Mouse (Mus musculus): ENCODE results near the gene Rgs17. TPM values are rescaled to one million over a fixed set of nuclear protein-coding genes. Genes with fewer than 3 reads are reported as not detected.
"Not testable (repeated sequence)": the region's sequence is repeated elsewhere in the genome, so short reads cannot be mapped to it uniquely, and the experiment has no call there.

Rgs17 gene
- total RNA-seq (2015; ENCODE audit: low replicate concordance) (not detected in 2 replicates), total RNA-seq (2017; ENCODE audit: low replicate concordance) (not detected in 2 replicates)

DNA sequence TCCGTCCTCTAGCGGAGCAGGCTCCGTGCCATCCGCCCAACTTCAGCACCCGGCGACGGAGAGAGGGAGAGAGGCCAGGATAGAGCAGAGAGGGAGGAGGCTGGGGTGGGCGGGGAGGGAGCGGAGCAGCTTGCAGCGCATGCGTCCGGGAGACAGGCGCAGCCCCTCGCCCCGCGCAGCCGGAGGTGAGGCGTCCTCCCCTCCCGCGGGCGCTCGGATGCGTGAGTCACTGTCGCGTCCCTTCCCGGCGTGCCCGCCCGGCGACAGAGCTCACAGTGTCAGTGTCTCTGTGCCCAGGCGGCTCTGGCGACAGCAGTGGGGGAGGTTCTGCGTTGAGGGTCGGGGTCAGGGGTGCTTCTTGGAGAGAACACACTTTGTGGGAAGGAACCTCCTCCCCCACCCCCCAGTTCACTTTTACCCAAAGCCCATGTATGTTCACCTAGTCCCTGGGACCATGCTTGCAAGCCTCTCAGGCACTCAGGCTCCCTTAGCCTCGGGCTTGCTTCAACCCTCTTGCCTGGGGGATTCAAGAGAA, at the start of gene Rgs17:
Rgs17 (minus strand) TSS at position 107 of the 535 bp plus-strand sequence.
- no peak for ATAC-seq (replicated peaks; ENCODE audit: low FRiP score, poor library complexity, severe bottlenecking)

DNA sequence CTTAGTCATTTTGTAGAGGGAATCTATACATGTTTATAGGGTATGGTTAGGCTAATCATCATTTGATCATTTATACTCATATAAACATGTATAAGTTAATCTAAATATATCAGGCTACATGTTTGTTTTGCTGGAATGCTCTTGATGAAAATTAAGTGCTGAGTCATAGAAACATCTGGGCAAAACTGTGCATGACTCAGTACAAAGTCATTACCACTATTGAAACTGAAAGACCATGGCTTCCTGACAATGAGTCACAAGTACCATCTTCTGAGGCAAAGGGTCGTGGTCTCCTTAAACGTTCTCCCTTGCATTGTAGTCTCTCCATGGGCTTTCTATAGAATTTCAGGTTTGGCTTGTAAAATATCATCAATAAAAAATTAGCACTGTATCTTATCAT, 45.5 kb upstream of the Rgs17 start:
- ATAC-seq (replicated peaks; ENCODE audit: low FRiP score, poor library complexity, severe bottlenecking), result no peak

DNA sequence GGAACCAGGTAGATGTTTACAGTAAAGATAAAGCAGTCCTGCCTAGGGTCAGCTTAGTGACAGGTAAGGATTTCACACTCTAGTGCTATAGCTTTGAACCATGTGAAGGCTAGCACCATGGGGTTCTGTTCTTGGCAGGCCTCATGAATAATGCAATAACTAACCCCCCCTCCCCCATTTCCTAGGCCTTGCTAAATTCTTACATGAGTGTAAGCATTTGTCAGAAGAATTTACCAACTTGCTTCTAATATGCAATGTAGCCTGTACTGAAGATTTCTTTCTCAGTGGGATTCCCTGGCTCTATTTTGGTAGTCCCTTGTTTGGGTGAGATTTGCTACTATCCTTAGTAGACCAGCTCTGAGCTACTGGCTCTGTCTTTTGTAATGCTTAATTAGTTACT, 31.6 kb upstream of the Rgs17 start:
- not testable (repeated sequence) for ATAC-seq (replicated peaks; ENCODE audit: low FRiP score, poor library complexity, severe bottlenecking)

DNA sequence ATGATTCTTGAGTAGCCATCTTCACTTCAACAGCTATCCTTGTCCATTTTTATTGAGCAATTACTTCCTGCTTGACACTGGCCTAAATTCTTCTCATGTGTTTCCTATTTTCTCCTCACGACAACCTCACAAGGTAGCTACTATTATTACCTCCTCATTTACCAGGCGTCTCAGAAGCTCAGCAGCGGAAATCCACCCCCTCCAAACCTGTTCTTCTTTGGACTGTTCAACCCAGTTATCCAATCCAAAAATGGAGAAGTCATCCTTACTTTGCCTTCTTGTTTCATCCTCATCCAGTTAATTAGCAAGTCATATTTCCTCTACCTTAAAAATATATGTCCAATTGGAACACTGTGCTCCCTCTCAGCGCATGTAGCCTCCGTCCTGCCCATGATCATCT, 2.1 kb upstream of the Rgs17 start:
- no peak for ATAC-seq (replicated peaks; ENCODE audit: low FRiP score, poor library complexity, severe bottlenecking)

DNA sequence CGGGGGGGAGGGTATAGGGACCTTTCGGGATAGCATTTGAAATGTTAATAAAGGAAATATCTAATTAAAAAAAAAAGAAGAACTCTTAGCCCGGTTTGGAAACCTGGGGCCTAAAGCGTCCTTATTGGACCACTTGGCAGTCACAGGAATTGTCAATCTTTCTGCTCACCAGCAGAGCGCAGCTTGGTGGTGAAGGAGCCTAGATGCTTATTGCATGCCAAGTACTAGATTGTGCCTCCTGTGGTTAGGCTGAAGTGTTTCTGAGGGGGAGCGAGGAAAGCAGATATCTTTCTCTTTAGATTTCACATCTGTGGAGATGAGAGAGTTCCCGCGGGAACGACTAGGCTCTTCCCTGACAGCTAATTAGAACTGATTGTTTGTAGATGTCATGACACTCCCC, 896 bp upstream of the Rgs17 start:
- no peak for ATAC-seq (replicated peaks; ENCODE audit: low FRiP score, poor library complexity, severe bottlenecking)

DNA sequence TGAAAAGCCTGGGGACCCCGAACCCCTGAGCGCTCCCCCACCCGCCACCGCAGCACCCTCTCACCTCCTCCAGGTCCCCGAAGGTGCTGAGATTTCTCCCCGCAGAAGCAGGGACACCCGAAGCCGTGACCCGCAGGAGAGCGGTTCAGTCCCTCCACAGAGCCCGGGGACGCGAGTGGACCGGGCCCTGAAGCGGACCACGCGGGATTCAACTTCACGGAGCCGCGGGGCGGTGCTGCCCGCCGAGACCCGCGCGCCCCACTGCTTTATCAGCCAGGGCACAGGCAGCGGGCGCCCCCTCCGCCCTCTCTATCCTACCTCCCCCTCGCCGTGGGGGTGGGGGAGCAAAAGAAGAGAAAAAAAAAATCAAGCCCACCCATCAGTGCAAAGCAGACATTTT, 429 bp downstream of the Rgs17 start:
- ATAC-seq (replicated peaks; ENCODE audit: low FRiP score, poor library complexity, severe bottlenecking), result no peak

DNA sequence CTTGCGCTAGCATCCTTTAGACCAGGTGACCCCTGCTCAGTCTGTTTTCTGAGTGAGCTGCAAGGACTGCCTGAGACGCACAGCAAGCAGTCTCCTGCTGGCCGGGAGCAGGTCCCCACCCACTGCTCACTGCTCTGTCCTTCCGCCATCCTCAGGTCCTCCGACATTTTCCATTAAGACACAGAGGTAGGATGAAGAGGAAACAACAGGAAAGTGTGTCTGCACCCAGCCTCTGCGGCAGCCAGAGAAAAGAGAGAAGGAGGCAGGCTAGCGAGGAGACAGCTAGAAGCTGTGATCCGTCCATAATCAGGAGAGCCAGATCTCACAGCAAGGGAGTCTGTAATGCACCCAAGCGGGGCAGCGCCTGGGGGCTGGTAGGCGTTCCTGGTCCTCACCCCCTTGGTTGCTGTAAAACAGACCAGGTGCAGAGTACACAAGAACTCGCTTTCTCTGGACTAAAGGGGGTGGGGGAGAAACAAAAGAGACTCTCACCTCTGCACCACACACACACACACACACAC, 1.1 kb downstream of the Rgs17 start:
- ATAC-seq (replicated peaks; ENCODE audit: low FRiP score, poor library complexity, severe bottlenecking), result no peak

DNA sequence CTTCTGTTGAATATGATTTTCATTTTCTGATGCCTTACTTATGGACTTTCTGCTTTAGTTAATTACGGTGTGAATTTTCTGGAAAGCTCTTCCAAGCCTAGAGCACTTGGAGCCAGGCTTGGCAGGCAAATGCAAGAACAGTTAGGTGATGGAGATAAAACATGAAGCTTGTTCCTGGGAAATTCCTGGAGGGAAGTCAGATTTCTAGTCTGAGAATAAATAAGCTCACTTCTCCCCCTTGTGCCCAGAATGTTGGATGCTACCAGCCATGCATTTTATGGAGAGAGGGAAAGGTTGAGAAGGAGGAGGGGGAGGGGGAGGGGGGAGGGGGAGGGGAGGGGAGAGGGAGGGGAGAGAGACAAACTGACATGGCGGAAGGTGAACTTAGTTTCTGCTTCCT, 17.8 kb downstream of the Rgs17 start:
- no peak for ATAC-seq (replicated peaks; ENCODE audit: low FRiP score, poor library complexity, severe bottlenecking)

DNA sequence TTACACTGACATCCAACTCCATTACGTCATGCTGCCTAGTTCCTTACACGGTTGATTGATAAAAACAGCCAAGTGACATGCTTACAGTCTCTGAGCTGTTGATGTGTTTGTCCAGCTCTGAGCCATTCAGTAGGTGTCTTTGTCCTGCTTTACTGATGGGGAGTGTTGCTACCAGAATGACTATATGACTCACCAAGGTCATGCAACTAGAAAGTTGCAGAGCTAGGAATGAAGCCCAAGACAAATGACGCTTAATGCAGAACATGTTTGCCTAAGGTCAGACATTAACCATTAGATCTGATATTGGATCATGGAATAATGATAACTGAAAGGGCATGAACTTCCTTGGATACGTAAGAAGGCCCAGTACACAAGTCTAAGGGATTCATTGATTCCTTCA, 20.4 kb downstream of the Rgs17 start:
- ATAC-seq (replicated peaks; ENCODE audit: low FRiP score, poor library complexity, severe bottlenecking), result no peak

DNA sequence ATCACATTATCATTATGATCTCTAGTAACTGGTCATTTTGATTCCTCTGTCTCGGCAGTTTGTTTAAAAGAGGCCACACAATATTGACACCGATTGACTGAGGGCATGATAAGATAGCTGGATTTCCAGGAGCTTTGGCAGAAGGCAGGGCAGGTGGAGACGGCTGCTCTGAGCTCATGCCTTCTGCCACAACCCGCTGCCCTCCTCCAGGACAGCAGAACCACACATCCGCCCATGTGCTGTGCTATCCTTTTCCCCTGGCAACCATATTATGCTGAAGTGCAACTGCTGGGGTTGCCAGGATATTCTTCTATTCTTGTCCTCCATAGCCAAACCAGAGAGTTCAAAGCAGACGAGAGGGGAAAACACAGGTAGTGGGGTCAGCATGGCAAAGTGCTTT, 21.5 kb downstream of the Rgs17 start:
- no peak for ATAC-seq (replicated peaks; ENCODE audit: low FRiP score, poor library complexity, severe bottlenecking)

DNA sequence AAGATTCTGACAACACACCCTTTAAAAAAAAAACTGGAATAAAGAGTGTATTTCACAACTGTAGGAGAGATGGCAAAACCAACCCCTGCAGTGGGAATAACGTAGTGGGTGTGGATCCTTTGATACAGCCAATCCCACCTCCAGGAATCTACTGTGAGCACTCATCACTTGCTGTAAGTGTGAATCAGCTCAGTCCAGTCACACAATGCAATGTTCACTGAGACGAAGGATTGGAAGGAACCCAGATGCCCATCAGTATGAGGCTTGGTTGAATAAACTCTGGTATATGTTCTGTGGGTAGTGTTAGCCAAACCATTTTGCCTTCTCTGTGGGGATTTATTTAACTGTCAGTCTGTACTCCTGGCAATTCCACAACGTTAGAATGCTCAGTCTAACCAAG, 45.1 kb downstream of the Rgs17 start:
- no peak for ATAC-seq (replicated peaks; ENCODE audit: low FRiP score, poor library complexity, severe bottlenecking)

DNA sequence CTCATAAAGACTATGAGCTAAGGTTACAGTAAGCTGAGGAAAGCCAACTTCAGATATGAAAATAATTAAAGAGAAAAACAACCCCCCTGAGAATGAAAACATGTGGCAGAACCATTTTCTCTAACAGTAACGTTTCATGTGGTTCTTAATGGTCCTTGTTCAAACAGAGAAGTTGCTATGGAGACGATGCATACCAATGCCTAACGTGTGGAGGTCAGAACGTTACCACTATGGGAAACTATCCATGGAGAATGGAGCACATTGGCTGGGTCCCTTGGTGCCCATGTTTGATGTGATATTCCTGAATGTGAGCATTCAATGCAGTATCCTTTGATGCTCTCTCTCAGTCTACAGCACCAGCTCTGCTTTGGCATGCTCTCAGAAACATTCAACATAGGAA, 51.1 kb downstream of the Rgs17 start:
- no peak for ATAC-seq (replicated peaks; ENCODE audit: low FRiP score, poor library complexity, severe bottlenecking)

DNA sequence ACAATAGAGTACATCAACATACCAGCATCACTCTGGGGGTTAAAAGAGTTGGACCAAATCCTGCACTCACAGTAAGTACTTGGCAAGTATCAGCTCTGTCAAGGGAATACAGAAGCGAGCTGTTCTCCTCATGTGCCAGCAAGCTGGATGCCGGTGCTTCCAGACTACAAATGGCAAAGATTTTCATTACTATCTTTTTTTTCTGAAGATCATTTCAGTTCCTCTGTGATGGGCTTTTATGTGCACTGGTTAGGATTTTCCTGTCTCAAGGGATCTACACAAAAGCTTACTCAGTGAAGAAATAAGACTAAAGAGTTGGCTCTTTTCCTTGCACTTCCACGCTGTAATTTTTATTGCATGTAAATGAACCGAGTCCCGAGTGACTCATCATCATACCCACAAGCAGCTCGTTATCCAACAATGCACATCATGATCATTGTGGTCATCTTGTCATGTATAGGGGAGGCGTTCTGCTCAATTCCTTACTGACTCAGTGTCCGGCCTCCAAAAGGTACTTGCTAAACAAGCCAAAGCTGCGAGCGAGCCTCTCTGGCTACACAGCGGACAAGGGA, 54.1 kb downstream of the Rgs17 start:
- ATAC-seq (replicated peaks; ENCODE audit: low FRiP score, poor library complexity, severe bottlenecking), result no peak

DNA sequence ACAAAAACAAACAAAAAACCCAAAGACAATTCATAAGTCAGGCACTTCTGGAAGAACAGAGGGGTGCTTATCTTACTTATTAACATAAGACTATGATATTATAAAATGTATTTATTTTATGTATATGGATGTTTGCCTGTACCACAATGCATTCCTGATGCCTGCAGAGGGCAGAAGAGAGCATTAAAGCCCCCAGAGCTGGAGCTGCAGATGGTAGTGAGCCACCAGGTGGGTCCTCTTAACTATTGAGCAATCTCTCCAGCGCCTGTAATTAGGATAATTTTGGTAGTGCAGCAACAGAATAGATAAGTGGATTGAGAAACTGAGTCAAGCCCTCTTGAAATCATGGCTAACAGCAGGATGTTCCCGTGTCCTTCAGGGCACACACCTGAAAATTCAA, 56.2 kb downstream of the Rgs17 start:
- no peak for ATAC-seq (replicated peaks; ENCODE audit: low FRiP score, poor library complexity, severe bottlenecking)

DNA sequence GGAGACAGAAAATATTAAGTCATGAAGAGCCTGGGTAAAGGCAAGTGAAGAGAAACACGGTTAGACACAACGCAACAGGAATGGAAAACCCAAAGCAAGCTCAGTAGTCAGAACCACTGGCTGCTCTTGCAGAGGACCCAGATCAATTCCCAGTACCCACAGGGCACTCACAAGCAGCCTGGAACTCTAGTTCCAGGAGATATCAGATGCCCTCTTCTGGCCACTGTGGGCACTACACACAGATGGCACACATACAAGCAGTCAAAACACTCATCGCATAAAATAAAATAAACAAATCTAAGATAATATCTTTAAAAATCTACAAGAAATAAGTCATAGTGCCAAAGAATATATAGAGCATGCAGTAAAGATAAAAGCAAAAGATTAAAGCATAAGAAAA, 59.5 kb downstream of the Rgs17 start:
- no peak for ATAC-seq (replicated peaks; ENCODE audit: low FRiP score, poor library complexity, severe bottlenecking)

DNA sequence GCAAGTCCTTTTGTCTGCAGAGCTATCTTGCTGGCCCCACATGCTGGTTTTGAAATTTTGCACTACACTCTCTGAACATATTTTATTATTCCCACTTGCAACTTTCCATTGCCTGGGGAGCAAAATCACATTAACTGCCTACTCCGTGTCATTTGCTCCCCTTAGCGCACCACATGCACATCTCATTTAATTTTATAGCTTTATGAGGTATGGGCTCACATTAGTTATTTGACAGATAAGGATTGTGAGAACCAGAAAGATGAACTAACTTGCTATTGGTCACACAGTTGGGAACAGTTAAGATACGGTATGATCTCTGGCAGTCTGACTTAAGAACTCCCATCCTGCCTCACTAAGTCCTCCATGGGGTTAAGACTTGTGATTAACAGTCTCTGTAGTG, 61.4 kb downstream of the Rgs17 start:
- ATAC-seq (replicated peaks; ENCODE audit: low FRiP score, poor library complexity, severe bottlenecking), result no peak

DNA sequence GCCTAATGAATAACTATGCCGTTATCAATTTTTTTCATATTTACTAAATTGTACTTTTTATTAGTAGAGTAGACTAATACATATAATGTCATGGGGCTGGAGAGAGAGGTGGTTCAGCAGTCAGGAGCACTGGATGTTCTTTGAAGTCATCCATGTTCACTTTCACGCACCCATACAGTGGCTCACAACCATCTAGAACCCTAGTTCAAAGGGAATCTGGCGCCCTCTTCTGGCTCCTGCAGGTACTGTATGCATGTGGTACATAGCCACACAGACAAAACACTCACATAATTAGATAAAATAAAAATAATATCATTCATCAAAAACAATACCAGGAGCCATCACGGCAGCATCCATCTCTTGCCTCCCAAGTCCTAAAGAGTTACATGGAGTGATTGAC, 62.5 kb downstream of the Rgs17 start:
- peak; percentile 46; the same call in 1 of the 2 replicates for ATAC-seq (replicated peaks; ENCODE audit: low FRiP score, poor library complexity, severe bottlenecking)

DNA sequence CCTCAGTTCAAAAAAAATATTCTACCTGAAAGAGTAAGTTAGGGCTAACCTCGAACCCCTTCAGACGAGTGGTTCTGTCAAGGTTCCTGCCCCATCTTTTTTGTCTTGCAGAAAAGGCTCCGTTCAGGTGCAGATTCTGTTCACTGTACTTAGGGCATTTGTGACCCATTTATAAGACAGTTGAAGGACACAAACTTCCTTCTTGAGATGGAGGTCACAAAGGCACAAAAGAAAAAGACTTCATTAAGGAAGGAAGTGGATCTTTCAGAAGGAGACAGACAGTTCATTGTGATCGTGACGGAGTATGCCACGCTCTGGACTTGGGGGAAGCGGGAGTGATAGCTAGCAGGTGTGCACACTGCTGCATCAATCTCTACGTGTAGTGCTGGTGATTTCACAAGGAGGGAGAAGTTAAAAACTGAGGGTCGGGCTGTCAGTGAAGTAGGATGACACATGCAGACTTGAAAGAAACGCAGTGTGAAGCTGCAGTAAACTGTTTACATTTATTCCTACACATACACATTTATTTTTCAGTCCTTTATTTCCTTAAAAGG, 64.1 kb downstream of the Rgs17 start:
- no peak for ATAC-seq (replicated peaks; ENCODE audit: low FRiP score, poor library complexity, severe bottlenecking)

DNA sequence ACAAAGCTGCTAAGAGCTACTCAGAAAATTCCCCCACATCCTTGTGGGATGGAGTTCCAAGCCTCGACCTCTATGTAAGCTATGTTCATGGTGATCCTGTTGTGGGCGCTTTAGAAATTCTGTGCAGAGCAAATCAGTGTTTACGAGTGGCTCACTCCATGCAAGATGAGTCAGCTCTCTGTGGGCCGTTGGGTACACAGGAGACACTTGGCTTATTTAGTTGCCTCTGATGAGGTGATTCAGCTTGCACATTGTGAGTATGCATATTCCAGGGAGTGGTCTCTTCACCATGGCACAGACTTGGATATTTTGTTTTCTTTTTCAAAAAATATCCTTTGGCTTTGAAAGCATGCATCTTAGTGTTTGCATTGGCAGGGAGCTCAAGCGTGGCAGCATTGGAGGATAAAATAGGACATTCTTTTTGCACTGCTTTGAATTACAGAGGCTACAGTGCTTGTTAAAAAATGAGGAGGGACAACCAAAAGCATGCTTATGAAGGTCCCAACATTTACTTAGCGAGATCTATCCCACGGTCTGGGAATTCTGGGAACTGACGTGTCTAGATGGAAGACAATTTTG, 68.8 kb downstream of the Rgs17 start:
- no peak for ATAC-seq (replicated peaks; ENCODE audit: low FRiP score, poor library complexity, severe bottlenecking)

DNA sequence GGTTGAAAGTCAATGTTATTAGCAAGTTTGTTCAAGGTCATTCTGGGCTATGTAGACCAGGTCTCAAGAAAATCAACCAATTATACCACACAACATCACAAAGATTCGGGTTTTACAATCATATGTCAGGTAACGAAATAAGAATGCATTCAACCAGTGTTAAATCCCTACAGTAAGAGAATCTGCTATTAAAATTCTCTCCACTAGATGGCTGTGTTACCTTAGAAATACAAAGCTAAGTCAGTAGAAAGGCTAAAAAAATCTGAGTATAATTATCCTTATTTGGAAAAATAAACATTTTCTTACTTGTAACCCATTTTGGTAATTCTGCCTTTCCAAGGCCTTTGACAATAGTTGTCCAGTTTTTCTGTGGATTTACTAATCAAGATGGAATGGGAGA, 75.3 kb downstream of the Rgs17 start:
- no peak for ATAC-seq (replicated peaks; ENCODE audit: low FRiP score, poor library complexity, severe bottlenecking)

DNA sequence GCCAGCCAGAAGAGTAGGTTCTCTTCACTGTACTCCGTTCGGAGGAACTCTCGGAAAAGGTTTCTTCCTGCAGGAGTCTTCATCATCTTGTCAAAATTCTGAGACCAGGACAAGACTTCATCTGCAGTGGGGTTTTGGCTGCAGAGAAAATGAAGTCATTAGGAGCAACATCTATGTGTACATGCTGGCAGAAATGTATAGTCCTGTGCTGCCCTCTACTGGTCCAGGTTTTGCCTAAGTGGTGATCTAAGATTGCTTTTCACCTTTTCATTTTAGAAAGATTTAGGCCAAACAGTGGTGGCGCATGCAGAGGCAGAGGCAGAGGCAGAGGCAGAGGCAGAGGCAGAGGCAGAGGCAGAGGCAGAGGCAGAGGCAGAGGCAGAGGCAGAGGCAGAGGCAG, 80.8 kb downstream of the Rgs17 start:
- ATAC-seq (replicated peaks; ENCODE audit: low FRiP score, poor library complexity, severe bottlenecking), result no peak

All from erythroid progenitor cell, adult 5-6 weeks (primary cell).